Mouse (Mus musculus) left cerebral cortex, postnatal 10 days (tissue): ENCODE measurements around the gene Btf3. TPM values are rescaled to one million over a fixed set of nuclear protein-coding genes. Genes with fewer than 3 reads are reported as not detected.

ENCODE experiments used
- DNase-seq, 2 experiments: peaks; one replicate each; pipeline ENCODE4 v3.0.0; 2021 to 2022; ENCODE audit warnings: low spot score in 2 of 2, mixed read lengths in 1 of 2; ENCODE audit errors: extremely low spot score in 1 of 2
- intact Hi-C: fragments of 180-260 bp; cut with DNase I; formaldehyde crosslinking; loops from one replicate; pipeline ENCODE4 v1.15.1; 2025
- total RNA-seq, 2 experiments: library from RNA; stranded (reverse); gene quantifications; 2 replicates each; pipeline ENCODE4 v1.2.3; 2021

Btf3 gene
- total RNA-seq, 2 experiments from 2014 or later, result 219 to 230 TPM

- intact Hi-C loops, result loop anchor here (5.0 kb wide), 2 partner anchors 220 to 235 kb away; no protein-coding TSS in a partner anchor
- no peak for DNase-seq
Observed at GRCm38 (mm10) chr13:98352381-98352975, 35.7 kb upstream of the Btf3 start.

DNA sequence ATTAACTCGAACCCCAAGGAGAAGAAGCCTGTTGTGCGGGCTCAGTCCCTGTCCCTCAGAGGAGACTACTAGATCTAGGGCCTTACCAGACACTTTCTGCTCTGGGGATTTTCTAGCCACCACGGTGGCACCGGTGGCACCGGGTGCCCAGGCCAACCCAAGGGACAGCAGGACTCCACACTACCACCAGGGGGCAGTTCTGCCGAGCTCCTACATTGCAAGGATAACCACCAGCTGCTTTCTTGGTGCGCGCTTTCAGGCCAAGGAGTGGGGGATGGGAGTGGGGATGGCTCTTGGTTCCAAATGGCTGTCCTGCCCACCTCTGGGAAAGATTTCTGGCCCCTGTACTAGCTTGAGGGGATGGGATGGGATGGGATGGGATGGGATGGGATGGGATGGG is 34.7 kb upstream of the Btf3 start:
- intact Hi-C loops, result loop anchor here (5.0 kb wide), 2 partner anchors 221 to 236 kb away; no protein-coding TSS in a partner anchor
- DNase-seq, result peak in 1 of 2 experiments; percentile 39

DNA sequence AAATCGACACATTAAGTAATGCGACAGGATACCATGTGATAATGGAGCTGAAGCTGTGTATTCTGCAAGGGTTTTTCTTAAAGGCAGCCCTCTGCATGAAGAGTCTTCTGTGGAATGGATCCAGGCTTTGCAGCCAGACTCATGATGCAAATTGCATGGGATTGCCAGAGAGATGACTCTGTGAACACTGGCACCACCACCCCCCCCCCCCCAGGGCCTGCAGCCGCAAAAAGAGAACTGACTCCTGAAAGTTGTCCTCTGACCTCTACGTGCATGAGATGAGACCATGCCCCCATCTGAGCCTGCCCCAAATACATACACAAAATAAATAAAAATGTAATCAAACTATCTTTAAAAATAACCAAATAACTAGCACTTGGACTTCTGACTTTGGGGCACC is 32.7 kb upstream of the Btf3 start:
- intact Hi-C loops, result no loop called here
- DNase-seq, result no peak

DNA sequence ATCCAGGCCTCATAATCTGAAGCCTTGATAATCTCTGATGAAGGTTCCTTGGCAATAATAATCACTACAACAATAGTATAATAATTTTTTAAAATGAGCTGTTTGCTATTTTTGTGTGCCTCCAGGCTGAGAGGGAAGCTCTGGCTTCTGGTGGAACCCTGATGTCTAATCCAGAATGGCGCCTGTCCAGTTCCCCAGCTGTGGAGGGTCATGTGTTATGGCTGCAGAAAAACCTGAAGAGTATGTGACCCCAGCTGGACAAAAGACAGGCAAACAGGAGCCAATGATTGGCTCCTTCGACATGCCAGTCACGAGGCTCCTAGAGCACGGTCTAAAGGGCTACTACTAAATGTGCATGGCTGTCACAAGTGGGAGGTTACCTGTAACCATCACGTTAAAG is 23.7 kb upstream of the Btf3 start:
- DNase-seq, result peak in 1 of 2 experiments; percentile 27
- intact Hi-C loops, result no loop called here

GRCm38 (mm10) chr13:98336205-98336604 is 19.4 kb upstream of the Btf3 start:
- intact Hi-C loops, result no loop called here
- no peak for DNase-seq

GRCm38 (mm10) chr13:98332106-98332505 is 15.3 kb upstream of the Btf3 start:
- peak in 1 of 2 experiments; percentile 37 for DNase-seq
- intact Hi-C loops, result no loop called here

DNA sequence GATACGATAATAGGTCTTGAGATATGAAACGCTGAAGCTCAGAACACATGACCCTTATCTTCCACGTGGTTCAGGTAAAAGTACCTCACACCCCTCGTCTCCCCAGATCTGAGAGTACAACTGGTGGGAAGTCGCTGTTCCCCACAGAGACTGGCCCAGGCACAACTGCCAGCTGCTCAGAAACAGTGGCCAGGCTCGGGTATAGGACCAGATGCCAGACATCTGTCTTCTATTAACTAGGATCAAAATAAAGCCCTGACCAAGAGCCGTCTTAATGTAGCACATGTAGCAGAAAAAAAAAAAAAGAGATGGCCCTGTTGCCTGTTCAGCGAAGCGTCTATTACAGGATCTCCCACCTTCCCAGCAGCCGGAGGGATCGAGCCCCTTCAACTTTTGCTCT is 8.2 kb upstream of the Btf3 start:
- intact Hi-C loops, result no loop called here

DNA sequence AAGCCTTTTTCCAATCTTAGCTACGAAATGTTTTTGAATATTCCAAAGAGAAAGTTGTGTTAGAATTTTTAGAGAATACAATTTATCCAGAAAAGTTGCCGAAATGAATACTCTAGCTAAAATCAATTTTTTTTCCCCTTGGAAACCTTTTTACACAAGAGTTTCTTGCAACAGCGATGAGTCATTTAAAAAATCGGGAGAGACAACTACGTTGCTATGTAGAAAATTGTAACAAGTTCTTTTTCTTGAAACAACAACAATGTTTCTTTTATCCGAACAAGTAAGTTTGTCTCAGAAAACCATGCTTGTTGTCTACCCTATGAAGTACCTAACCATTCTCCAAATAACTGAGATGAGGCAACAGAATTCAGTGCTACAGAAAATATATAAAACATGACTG is 1.1 kb upstream of the Btf3 start:
- DNase-seq, result no peak
- intact Hi-C loops, result no loop called here

More for the DNA sequence above, 8.2 kb upstream of the Btf3 start:
- DNase-seq, result no peak

DNA sequence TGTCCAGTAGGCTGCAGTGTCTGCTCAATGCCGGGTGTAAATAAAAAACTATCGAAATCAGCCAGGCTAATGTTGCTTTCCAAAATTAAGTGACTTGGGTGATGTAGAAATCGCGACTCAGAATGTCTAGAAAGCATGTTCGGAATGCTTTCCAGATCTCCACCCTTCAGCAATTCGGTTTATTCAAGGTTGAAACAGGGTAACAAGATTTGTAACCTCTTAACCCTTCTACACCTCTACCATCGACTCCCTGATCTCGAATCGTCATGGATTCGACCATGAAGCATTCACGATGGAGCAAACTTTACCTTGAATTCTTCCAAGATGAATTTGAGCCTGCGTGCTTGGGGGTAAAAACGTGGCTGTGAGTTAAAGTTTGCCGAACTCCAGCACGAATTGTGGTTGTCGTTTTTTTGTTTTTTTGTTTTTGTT is 456 bp upstream of the Btf3 start:
- intact Hi-C loops, result no loop called here
- no peak for DNase-seq

DNA sequence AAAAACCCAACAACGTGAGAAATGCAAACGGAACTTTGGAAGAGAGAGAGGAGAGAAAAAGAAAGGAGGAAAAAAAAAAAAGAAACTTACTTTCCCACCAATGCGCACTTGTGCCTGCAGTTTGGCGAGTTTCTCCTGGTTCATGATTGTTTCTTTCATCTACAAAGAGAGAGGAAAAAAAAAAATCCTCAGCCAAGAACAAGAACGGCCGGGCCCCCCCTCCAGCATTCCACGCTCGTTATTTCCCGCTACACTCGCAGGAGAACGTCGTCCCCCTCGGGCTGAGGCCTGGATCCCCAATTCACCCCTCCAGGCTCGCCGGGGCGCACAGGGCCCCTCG is 696 bp downstream of the Btf3 start:
- intact Hi-C loops, result no loop called here
- no peak for DNase-seq

GRCm38 (mm10) chr13:98315124-98315523 is 1.7 kb downstream of the Btf3 start:
- intact Hi-C loops, result no loop called here
- no peak for DNase-seq

GRCm38 (mm10) chr13:98313631-98314030 is 3.2 kb downstream of the Btf3 start:
- no peak for DNase-seq
- intact Hi-C loops, result loop anchor here (5.0 kb wide), 1 partner anchor 46 kb away; no protein-coding TSS in a partner anchor

GRCm38 (mm10) chr13:98311597-98311996 is 5.2 kb downstream of the Btf3 start:
- intact Hi-C loops, result loop anchor here (5.0 kb wide), 1 partner anchor 44 kb away; no protein-coding TSS in a partner anchor
- no peak for DNase-seq

DNA sequence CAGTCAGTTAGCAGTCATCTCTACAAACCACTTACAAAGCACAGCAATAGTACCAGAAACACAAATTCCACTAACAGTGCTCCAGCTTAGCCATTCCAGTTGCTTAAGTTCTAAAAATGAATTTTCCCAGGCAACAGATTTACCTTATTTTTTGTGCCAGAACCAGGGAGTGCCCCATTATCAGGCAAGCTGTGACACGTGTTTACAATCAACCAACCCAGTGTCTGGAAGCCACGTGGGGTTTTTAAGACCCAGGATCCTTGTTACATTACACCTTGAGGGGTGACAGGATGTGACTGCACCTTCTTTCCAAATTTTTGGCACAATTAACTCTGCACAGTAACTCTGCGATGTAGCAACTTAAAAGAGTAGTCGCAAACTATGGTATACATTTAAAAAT is 8.1 kb downstream of the Btf3 start:
- intact Hi-C loops, result no loop called here
- DNase-seq, result no peak

DNA sequence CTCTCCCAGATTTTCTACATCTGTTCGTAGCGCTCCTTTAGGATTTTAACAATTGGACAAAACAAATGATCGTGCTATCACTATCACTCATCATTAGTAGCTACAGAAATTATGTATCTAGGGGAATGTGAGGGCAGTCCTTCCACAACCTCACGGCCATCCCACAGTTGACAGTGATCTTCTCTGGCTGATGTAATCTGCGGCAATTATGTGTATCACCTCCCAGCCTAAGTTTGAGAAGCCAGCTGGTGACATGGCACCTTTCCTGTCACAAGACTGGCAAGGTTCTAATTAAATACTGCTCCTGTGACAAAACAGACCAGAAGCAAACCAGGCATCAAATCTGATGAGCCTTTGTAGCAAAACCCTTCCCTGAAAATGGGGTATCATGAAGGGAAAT is 8.8 kb downstream of the Btf3 start:
- intact Hi-C loops, result no loop called here
- no peak for DNase-seq

GRCm38 (mm10) chr13:98306852-98307475 is 9.8 kb downstream of the Btf3 start:
- intact Hi-C loops, result no loop called here
- DNase-seq, result no peak

- DNase-seq, result no peak
- intact Hi-C loops, result no loop called here
Observed at GRCm38 (mm10) chr13:98306393-98306792, 10.4 kb downstream of the Btf3 start.

DNA sequence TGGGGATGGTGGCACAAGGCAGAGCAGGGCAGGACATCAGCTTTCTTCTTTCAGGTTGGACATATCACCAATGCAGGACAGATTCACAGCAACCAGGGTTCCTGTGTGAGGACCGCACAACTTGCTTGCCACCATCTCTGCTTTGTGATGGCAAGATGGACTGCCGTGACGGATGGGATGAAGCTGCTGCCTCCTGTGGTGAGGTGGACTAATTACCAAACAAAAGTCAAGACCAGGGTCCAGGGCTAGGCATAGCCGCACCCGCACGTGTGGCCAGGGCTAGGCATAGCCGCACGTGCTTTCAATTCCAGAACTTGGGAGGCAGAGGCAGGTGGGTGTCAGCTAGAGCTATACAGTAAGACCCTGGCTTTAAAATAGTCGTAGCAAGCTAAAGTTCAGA is 11.5 kb downstream of the Btf3 start:
- no peak for DNase-seq
- intact Hi-C loops, result no loop called here

DNA sequence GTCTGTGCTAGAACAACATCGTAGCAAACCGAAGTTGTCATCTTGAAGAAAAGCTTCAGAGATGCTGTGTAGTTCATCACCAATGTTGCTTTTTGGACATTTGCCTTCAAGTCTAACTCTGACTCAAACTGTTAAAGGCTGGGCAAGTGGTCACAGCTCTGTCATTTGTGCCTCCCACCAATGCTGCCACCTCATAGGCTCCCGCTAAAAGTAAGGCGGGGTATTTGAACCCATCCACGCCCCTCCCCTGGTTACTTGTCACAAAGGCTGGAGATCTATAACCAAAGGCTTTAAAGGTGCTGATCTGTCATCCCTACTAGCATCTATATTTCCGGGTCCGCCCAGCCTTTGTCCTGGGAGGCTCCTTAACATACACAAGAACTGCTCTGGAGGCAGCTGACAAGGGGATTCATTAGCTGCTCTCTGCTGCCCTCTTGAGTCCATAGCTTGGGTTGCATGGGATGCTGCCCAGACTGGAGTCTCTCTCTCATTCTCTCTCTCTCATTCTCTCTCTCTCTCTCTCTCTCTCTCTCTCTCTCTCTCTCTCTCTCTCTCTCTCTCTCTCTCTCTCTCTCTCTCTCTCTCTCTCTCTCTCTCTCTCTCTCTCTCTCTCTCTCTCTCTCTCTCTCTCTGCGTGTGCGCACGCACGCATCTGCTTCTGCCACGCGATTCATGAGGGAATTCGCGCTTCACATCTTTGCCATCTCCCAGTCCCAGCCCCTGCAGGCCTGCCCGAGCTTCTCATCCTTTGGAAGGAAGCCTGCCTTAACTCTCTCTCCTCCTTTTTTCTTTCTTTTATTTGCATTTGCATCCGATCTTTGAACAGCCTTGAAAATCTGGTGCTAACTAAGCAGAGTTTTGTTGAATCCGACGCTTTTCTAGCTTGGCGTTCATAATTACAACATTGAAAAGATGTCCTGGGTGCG is 17.7 kb downstream of the Btf3 start:
- peak; percentile 77 to 78 for DNase-seq
- intact Hi-C loops, result no loop called here
